Mouse (Mus musculus): ENCODE results near the gene Gng8. TPM values are rescaled to one million over a fixed set of nuclear protein-coding genes. Genes with fewer than 3 reads are reported as not detected.

The Gng8 gene
- polyA plus RNA-seq, 1 experiment from 2014 or later: 7.3 TPM

DNA sequence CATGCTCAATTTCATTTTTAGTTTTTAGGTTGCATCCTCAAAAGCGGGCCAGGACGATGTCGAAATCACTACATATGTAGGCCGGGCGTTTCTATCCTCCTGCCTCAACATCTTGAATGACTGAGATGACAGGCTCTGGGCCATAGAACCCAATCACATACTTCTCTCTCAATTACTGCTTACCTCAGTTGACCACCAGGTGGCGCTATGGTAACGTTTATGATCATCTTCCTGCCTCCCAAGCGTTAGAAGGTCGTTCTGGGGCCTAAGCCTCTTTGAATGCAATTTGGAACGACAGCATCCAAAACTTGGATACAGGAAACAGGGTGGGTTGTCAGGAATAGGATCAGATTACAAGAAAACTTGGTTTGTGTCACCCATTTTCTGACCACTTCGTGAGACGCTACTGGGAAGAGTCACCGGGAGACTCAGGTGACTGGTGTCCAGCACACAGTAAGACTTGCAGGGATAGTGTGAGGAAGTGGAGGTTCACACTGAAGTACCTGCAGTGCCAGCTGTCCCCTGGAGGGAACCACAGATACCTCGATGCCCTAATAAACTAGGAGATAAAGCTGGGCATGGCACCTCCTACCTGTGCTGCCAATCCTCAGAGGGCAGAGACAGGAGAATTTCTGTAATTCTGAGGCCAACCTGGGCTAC is 40.5 kb downstream of the Gng8 start:
- no peaks in the 10 kb centered on the region for H3K36me3 ChIP-seq (ENCODE audit: insufficient read depth, low read length)
- H3K27me3 ChIP-seq (ENCODE audit: insufficient read depth, low read length): no peaks in the 10 kb centered on the region
- DNase-seq (ENCODE audit: low spot score) (peak; percentile 93), ATAC-seq (replicated peaks; ENCODE audit: low FRiP score, low read depth) (peak; percentile 30)
- H3K9ac ChIP-seq (ENCODE audit: low read depth, low read length): no peak overlapping the region
- H3K4me2 ChIP-seq (ENCODE audit: low read length): no peak overlapping the region
- TF ChIP-seq CTCF (IDR thresholded peaks at IDR 0.05; ENCODE audit: low read depth): peak; percentile 91
- H3K4me3 ChIP-seq (replicated peaks; ENCODE audit: low read depth, low read length): no peak overlapping the region
- WGBS: 19% methylated on average over 14 of the region's 14 CpGs
- H3K4me1 ChIP-seq (replicated peaks; ENCODE audit: insufficient read depth, low read length): no peaks in the 10 kb centered on the region
- no peak overlapping the region for H3K27ac ChIP-seq
- no peaks in the 10 kb centered on the region for H3K9me3 ChIP-seq (replicated peaks; ENCODE audit: low read length)

DNA sequence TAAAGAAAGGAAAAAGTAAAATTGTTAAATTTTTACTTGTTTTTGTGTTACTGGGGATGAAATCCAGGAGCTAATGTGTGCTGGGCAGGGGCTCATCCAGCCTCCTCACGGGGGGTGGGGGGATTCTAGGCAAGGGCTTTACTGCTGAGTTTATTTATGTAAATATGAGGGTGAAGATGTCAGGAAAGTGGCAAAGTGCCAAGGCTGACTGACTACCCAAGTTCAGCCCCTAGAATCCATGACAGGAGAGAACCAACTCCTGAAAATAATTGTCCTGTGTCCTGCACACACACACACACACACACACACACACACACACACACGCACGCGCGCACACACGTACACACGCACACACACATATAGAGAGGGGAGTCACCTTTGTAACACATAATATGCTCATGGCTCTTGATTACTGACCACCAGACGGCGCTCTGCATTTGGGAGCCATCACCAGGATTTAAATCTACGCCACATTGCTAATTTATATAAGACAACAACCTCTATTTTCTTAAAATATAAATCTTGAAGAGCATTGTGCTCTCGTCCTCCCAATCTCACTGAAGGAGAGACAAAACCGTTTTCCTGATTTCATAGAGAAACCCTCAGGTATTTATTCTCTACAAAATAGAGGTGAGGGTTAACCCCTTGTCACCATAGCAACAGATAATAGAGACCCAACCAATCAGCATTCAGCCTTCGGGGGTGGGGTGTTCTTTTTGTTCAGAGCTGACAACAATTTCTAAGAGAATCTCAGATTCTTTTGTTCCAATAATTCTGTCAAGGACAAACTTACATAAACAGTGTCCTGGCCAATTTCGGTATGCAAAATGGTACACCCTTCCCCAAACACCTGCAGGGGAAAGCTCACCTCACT is 41.4 kb downstream of the Gng8 start:
- Histone ChIP-seq H3K9ac (ENCODE audit: low read depth, low read length) (no peak overlapping the region), H3K36me3 (ENCODE audit: insufficient read depth, low read length) (no peaks in the 10 kb centered on the region), H3K4me3 (replicated peaks; ENCODE audit: low read depth, low read length) (no peak overlapping the region), H3K27ac (no peak overlapping the region), H3K9me3 (replicated peaks; ENCODE audit: low read length) (no peaks in the 10 kb centered on the region), H3K4me2 (ENCODE audit: low read length) (no peak overlapping the region), H3K27me3 (ENCODE audit: insufficient read depth, low read length) (no peaks in the 10 kb centered on the region), H3K4me1 (replicated peaks; ENCODE audit: insufficient read depth, low read length) (no peaks in the 10 kb centered on the region)
- DNase-seq (ENCODE audit: low spot score) (peak; percentile 84), ATAC-seq (replicated peaks; ENCODE audit: low FRiP score, low read depth) (no peak)
- peak; percentile 83 for TF ChIP-seq CTCF (IDR thresholded peaks at IDR 0.05; ENCODE audit: low read depth)
- 35% methylated on average over 14 of the region's 14 CpGs for WGBS

DNA sequence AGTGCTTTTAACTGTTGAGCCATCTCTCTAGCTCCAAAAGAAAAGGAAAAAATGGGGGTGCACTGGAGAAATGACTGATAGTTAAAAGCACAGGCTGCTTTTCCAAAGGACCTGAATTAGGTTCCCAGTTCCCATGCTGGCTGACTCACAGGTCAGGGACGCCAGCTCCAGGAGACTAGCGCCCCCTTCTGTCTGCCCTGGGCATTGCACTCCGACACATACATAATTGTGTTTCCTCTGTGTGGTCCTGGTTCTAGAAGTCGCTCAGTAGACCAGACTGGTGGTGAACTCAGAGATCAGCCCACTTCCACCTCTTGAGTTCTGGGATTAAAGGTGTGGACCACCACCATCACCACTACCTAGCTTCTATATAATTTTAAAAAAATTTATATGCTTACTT is 45.7 kb downstream of the Gng8 start:
- Histone ChIP-seq H3K27ac (no peak overlapping the region), H3K4me1 (replicated peaks; ENCODE audit: insufficient read depth, low read length) (no peaks in the 10 kb centered on the region), H3K9me3 (replicated peaks; ENCODE audit: low read length) (no peaks in the 10 kb centered on the region), H3K27me3 (ENCODE audit: insufficient read depth, low read length) (no peaks in the 10 kb centered on the region), H3K9ac (ENCODE audit: low read depth, low read length) (no peak overlapping the region), H3K36me3 (ENCODE audit: insufficient read depth, low read length) (no peaks in the 10 kb centered on the region), H3K4me2 (ENCODE audit: low read length) (no peak overlapping the region), H3K4me3 (replicated peaks; ENCODE audit: low read depth, low read length) (no peak overlapping the region)
- WGBS: 50% methylated on average over 4 of the region's 4 CpGs
- peak; percentile 43; the same call in 1 of the 2 replicates for TF ChIP-seq CTCF (IDR thresholded peaks at IDR 0.05; ENCODE audit: low read depth)
- no peak for DNase-seq (ENCODE audit: low spot score)
- ATAC-seq (replicated peaks; ENCODE audit: low FRiP score, low read depth): no peak

DNA sequence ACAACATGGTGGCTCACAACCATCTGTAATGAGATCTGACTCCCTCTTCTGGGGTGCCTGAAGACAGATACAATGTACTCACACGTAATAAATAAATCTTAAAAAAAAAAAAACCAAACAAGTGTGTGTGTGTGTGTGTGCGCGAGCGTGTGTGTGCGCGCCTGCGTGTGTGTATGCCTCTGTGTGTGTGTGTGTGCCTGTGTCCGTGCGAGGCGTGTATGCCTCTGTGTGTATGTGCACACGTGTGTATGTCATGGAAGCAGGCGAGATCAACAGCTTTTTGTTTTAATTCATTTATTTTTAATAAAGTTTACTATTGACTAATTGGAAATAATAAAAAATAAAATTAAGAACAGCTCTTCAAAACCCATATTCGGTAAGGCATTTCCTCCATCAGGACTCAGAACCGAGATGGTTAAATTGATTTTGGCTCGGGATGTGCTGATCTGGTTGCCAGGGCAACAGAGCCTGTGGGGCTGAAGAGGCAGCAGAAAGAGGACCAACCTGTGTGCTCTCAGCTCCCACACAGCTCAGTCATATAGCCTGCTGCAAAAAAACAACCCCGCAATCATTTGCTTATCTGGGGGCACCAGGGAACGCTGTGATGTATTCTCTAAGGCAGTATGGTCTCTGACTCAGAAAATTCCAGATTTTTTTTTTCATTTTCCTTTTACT is 46.7 kb downstream of the Gng8 start:
- no peak overlapping the region for H3K4me2 ChIP-seq (ENCODE audit: low read length)
- H3K4me3 ChIP-seq (replicated peaks; ENCODE audit: low read depth, low read length): no peak overlapping the region
- 66% methylated on average over 17 of the region's 17 CpGs for WGBS
- no peak overlapping the region for H3K9ac ChIP-seq (ENCODE audit: low read depth, low read length)
- no peak for TF ChIP-seq CTCF (IDR thresholded peaks at IDR 0.05; ENCODE audit: low read depth)
- H3K4me1 ChIP-seq (replicated peaks; ENCODE audit: insufficient read depth, low read length): no peaks in the 10 kb centered on the region
- no peaks in the 10 kb centered on the region for H3K9me3 ChIP-seq (replicated peaks; ENCODE audit: low read length)
- DNase-seq (ENCODE audit: low spot score) (no peak), ATAC-seq (replicated peaks; ENCODE audit: low FRiP score, low read depth) (no peak)
- H3K36me3 ChIP-seq (ENCODE audit: insufficient read depth, low read length): no peaks in the 10 kb centered on the region
- H3K27ac ChIP-seq: no peak overlapping the region
- no peaks in the 10 kb centered on the region for H3K27me3 ChIP-seq (ENCODE audit: insufficient read depth, low read length)

DNA sequence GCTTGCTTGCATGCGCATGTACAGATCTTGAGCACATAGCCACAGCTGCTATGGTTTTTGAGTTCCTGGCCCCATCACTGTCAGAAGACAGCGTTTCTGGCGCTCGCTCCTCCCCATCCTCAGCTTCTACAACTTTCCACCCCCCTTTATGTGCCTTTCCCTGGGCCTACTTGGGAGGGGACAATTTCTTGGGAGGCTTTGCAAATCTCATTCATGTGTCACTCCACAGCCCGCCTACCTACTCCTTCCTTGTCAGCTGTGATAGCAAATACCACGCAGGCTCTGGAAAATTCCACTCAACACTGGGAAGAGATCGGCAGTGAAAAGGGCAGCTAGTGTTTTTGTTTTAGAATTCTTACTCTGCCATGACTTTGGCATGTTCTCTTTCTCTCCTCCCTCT is 48.7 kb downstream of the Gng8 start:
- no peak overlapping the region for H3K9ac ChIP-seq (ENCODE audit: low read depth, low read length)
- DNase-seq (ENCODE audit: low spot score) (peak; percentile 79), ATAC-seq (replicated peaks; ENCODE audit: low FRiP score, low read depth) (no peak)
- no peak for TF ChIP-seq CTCF (IDR thresholded peaks at IDR 0.05; ENCODE audit: low read depth)
- no peaks in the 10 kb centered on the region for H3K36me3 ChIP-seq (ENCODE audit: insufficient read depth, low read length)
- peak overlapping the region; percentile 31 for H3K27ac ChIP-seq
- H3K27me3 ChIP-seq (ENCODE audit: insufficient read depth, low read length): peaks cover 3% of the 10 kb centered on the region
- H3K4me2 ChIP-seq (ENCODE audit: low read length): no peak overlapping the region
- WGBS: 25% methylated on average over 7 of the region's 7 CpGs
- H3K4me1 ChIP-seq (replicated peaks; ENCODE audit: insufficient read depth, low read length): peaks cover 8% of the 10 kb centered on the region; the same call in 1 of the 2 replicates
- H3K9me3 ChIP-seq (replicated peaks; ENCODE audit: low read length): no peaks in the 10 kb centered on the region
- H3K4me3 ChIP-seq (replicated peaks; ENCODE audit: low read depth, low read length): no peak overlapping the region

DNA sequence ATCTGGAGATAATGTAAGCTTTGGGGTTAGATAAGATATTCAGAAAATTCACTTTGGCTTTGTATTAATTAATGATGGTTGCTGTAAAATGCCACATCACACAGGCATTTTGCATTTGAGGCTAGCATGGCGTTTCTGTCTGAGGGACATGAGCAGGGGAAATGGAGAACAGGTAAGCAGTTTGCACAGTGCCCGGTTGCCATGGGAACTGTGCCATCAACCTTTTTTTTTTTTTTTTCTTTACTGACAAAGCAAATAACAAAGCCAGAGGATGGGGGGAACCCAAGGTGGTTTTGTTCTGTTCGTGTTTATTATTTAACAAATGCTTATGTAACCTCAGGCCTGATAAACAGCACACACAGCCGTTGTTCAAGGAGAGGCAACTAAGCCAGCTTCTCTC is 51.3 kb downstream of the Gng8 start:
- no peaks in the 10 kb centered on the region for H3K9me3 ChIP-seq (replicated peaks; ENCODE audit: low read length)
- H3K4me1 ChIP-seq (replicated peaks; ENCODE audit: insufficient read depth, low read length): peaks cover 32% of the 10 kb centered on the region
- no peak for ATAC-seq (replicated peaks; ENCODE audit: low FRiP score, low read depth)
- H3K36me3 ChIP-seq (ENCODE audit: insufficient read depth, low read length): no peaks in the 10 kb centered on the region
- H3K4me2 ChIP-seq (ENCODE audit: low read length): no peak overlapping the region
- H3K27ac ChIP-seq: no peak overlapping the region
- WGBS: 62% methylated on average over 4 of the region's 4 CpGs
- DNase-seq (ENCODE audit: low spot score): no peak
- H3K4me3 ChIP-seq (replicated peaks; ENCODE audit: low read depth, low read length): no peak overlapping the region
- no peak overlapping the region for H3K9ac ChIP-seq (ENCODE audit: low read depth, low read length)
- peaks cover 25% of the 10 kb centered on the region for H3K27me3 ChIP-seq (ENCODE audit: insufficient read depth, low read length)
- TF ChIP-seq CTCF (IDR thresholded peaks at IDR 0.05; ENCODE audit: low read depth): no peak

Data from kidney, postnatal 0 days (tissue).